8 mouse cellular contexts compared by ENCODE assay signal in genomic region chr4:125941916-125942315, GRCm38 (mm10).
DNase-seq lines count a peak whose midpoint lies in the region; ATAC-seq and TF ChIP-seq lines count a peak whose summit lies in the region.

No protein-coding gene starts in this region.

- no peaks in the 10 kb centered on the region for H3K79me2 ChIP-seq in liver, adult 2 months (ENCODE audit: control insufficient read depth, insufficient read depth, low read length)

- H3K27me3 ChIP-seq in liver, adult 2 months (ENCODE audit: control insufficient read depth, insufficient read depth, low read length) = no peaks in the 10 kb centered on the region
- no peaks in the 10 kb centered on the region for H3K27me3 ChIP-seq in liver, embryonic 11.5 days (replicated peaks; ENCODE audit: control insufficient read depth, insufficient read depth, low read length)
- no peaks in the 10 kb centered on the region for H3K27me3 ChIP-seq in forebrain, embryonic 14.5 days (replicated peaks; ENCODE audit: control insufficient read depth, insufficient read depth, low read length)
- no peaks in the 10 kb centered on the region for H3K27me3 ChIP-seq in neural tube, embryonic 12.5 days (replicated peaks)

- 47% methylated on average over 3 of the region's 3 CpGs for WGBS in liver, adult 2 months
- WGBS in liver, embryonic 11.5 days = 43% methylated on average over 3 of the region's 3 CpGs
- WGBS in forebrain, embryonic 14.5 days = 58% methylated on average over 3 of the region's 3 CpGs
- 53% methylated on average over 3 of the region's 3 CpGs for WGBS in neural tube, embryonic 12.5 days

- H3K4me3 ChIP-seq in liver, adult 2 months (ENCODE audit: insufficient read depth, low read depth, low read length) = no peak overlapping the region
- no peak overlapping the region for H3K4me3 ChIP-seq in liver, embryonic 11.5 days (ENCODE audit: low read depth, low read length)
- H3K4me3 ChIP-seq in forebrain, embryonic 14.5 days (ENCODE audit: low read depth, low read length) = no peak overlapping the region
- H3K4me3 ChIP-seq in neural tube, embryonic 12.5 days = no peak overlapping the region

- DNase-seq in liver, adult 2 months (ENCODE audit: extremely low read depth, low read depth, low spot score) = no peak
- no peak for DNase-seq in liver, embryonic 11.5 days (ENCODE audit: low spot score)
- peak; percentile 3 for DNase-seq in adipocyte (ENCODE audit: low spot score)
- DNase-seq in forebrain, embryonic 14.5 days (ENCODE audit: low spot score) = peak; percentile 81
- DNase-seq in layer of hippocampus, adult 8-10 months (ENCODE audit: low spot score in 2 of 2) = peak; percentile 24 to 51
- DNase-seq in urinary bladder, postnatal 10 days (ENCODE audit: low spot score) = no peak
- no peak for DNase-seq in spleen, postnatal 4 days (ENCODE audit: low spot score in 2 of 2)

- H3K36me3 ChIP-seq in liver, adult 2 months (ENCODE audit: control insufficient read depth, insufficient read depth, low read length) = no peaks in the 10 kb centered on the region
- H3K36me3 ChIP-seq in liver, embryonic 11.5 days (ENCODE audit: control insufficient read depth, insufficient read depth, low read length) = no peaks in the 10 kb centered on the region
- no peaks in the 10 kb centered on the region for H3K36me3 ChIP-seq in forebrain, embryonic 14.5 days (ENCODE audit: control insufficient read depth, insufficient read depth, low read length)
- H3K36me3 ChIP-seq in neural tube, embryonic 12.5 days = no peaks in the 10 kb centered on the region

- H3K27ac ChIP-seq in liver, adult 2 months (replicated peaks; ENCODE audit: insufficient read depth, low read depth, low read length) = no peak overlapping the region
- H3K27ac ChIP-seq in liver, embryonic 11.5 days (ENCODE audit: low read depth, low read length) = no peak overlapping the region
- H3K27ac ChIP-seq in forebrain, embryonic 14.5 days (ENCODE audit: low read depth, low read length) = no peak overlapping the region
- H3K27ac ChIP-seq in neural tube, embryonic 12.5 days = no peak overlapping the region

- peak; percentile 65 for TF ChIP-seq CTCF in liver, adult 2 months (IDR thresholded peaks at IDR 0.05; ENCODE audit: low read depth, low read length)

- no peaks in the 10 kb centered on the region for H3K9me3 ChIP-seq in liver, embryonic 11.5 days (ENCODE audit: control insufficient read depth, low read length)
- no peaks in the 10 kb centered on the region for H3K9me3 ChIP-seq in forebrain, embryonic 14.5 days (replicated peaks; ENCODE audit: control insufficient read depth, low read length)
- no peaks in the 10 kb centered on the region for H3K9me3 ChIP-seq in neural tube, embryonic 12.5 days

- no peak overlapping the region for H3K9ac ChIP-seq in liver, adult 2 months (ENCODE audit: low read depth, low read length)
- H3K9ac ChIP-seq in liver, embryonic 11.5 days (ENCODE audit: low read depth, low read length) = no peak overlapping the region
- H3K9ac ChIP-seq in forebrain, embryonic 14.5 days (ENCODE audit: low read length) = no peak overlapping the region
- H3K9ac ChIP-seq in neural tube, embryonic 12.5 days = no peak overlapping the region

- no peak overlapping the region for H3K4me2 ChIP-seq in liver, embryonic 11.5 days
- H3K4me2 ChIP-seq in forebrain, embryonic 14.5 days (ENCODE audit: low read length) = no peak overlapping the region
- no peak overlapping the region for H3K4me2 ChIP-seq in neural tube, embryonic 12.5 days (replicated peaks)

- no peak for ATAC-seq in liver, embryonic 11.5 days (replicated peaks; ENCODE audit: low FRiP score)
- peak; percentile 73; the same call in 1 of the 2 replicates for ATAC-seq in forebrain, embryonic 14.5 days
- ATAC-seq in neural tube, embryonic 12.5 days (ENCODE audit: low FRiP score, low read depth) = 0 out of 2 replicates have a peak, but pooled peaks have one; percentile 17

- no peak for TF ChIP-seq POLR2A in liver, adult 2 months (IDR thresholded peaks at IDR 0.05; ENCODE audit: extremely low read depth, insufficient read depth, low read length)

- peaks cover 5% of the 10 kb centered on the region; the same call in 1 of the 2 replicates for H3K4me1 ChIP-seq in liver, adult 2 months (ENCODE audit: control insufficient read depth, insufficient read depth, low read length)
- no peaks in the 10 kb centered on the region for H3K4me1 ChIP-seq in liver, embryonic 11.5 days (replicated peaks; ENCODE audit: control insufficient read depth, insufficient read depth, low read length)
- no peaks in the 10 kb centered on the region; the same call in 1 of the 2 replicates for H3K4me1 ChIP-seq in forebrain, embryonic 14.5 days (ENCODE audit: control insufficient read depth, insufficient read depth, low read length)
- peaks cover 6% of the 10 kb centered on the region; the same call in 1 of the 2 replicates for H3K4me1 ChIP-seq in neural tube, embryonic 12.5 days

Comparison
In these comparisons a context has a peak if more than half of its experiments do, and no peak if none do; other contexts are left out.
1. DNase-seq: peak in adipocyte (single experiment), forebrain, embryonic 14.5 days (single experiment) and layer of hippocampus, adult 8-10 months (2 of 2); none in liver, adult 2 months (single experiment), liver, embryonic 11.5 days (single experiment), urinary bladder, postnatal 10 days (single experiment) and spleen, postnatal 4 days (0 of 2).